Mouse (Mus musculus): ENCODE measurements around the gene Trabd2b.
A peak's percentile ranks its signal among the peaks of the same experiment; 100 is the strongest.

The Trabd2b gene

GRCm38 (mm10) chr4:114399821-114400220, 6.7 kb upstream of the Trabd2b start:
- peak; percentile 39 for DNase-seq (ENCODE audit: low spot score)

DNA sequence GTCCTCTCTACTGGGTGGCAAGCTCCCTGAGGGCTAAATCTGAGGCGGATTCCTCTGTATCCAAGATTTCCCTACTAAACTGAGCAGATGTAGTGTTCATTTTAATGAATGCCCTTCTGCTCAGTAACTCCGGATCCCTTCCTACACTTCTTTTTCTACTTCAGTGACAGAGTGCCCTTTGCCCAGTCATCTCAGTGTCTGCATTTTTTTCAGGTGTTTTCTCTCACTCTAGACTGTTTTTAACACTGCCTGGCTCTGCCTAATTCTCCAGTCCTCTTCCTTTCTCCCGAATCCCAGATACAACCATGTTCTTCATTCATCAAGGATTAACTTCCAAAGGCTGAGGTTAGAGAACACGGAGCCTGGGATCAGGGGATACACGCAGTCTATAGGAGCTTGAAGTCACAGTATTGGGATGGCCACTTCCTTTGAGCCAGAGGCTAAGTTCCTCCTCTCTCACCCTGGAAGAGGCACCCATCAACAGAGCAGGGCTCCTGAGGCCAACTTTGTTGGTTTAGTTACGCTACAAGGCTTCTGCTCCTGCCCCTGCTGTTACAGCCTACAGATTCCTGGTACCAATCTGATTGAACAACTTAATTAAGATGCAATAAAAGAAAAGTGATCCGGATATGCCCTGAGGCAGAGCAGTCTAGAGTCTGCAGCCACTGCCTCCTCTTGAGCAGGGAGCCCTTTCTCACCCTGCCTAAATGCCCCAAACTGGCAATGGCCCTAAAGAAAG, 4.4 kb upstream of the Trabd2b start:
- DNase-seq (ENCODE audit: low spot score) = no peak

- DNase-seq (ENCODE audit: low spot score) = peak; percentile 62
Observed at GRCm38 (mm10) chr4:114405682-114406354, 706 bp upstream of the Trabd2b start.

DNA sequence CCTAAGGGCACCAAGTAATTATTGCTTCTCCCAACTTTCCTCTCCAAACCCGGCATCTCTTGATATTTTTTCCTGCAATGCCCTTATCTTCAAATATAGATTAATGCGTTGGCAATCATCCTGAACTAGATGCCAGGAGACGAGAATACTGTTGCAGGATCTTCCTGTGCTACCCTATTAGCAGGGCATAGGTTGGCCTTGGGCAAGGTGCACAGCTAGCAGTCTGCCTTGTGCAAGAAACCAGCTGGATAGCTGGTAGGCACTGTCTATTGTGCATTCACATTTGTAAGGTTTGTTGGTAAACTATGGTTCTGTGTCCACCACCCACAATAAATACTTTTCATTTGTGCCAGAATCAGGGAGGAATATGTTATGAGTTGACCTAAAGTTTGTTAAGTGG, 992 bp downstream of the Trabd2b start:
- DNase-seq (ENCODE audit: low spot score) = no peak

DNA sequence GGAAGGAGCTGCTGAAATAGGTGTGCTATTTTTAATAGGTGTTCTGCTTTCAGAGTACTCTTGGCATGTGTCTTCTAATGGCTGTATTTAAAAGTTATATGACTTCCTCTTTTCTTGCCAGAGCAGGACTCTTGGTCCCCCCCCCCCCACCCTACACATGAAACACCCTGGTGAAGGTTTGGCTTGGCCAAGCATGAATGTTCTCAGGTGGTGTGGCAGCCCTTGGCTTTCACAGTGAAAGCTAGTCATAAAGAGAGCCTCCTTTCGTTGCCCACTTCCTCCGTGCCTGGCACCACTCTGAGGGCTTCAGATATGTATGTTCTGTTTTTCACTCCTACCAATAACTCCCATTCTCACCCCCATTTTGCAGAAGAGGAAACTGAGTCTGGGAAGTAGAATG, 1.8 kb downstream of the Trabd2b start:
- no peak for DNase-seq (ENCODE audit: low spot score)

DNA sequence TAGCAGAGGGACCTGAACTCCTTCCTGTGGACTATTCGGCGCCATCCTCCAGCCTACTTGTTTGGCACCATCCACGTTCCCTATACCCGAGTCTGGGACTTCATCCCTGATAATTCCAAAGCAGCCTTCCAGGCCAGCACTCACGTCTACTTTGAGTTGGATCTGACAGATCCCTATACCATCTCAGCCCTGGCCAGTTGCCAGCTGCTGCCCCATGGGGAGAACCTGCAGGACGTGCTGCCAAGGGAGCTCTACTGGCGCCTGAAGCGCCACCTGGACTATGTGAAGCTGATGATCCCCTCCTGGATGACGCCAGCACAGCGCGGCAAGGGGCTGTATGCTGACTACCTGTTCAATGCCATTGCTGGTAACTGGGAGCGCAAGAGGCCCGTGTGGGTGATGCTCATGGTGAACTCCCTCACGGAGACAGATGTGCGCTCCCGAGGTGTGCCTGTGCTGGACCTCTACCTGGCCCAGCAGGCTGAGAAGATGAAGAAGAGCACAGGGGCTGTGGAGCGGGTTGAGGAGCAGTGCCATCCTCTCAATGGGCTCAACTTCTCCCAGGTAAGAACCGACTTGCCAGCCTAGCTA, 2.5 kb downstream of the Trabd2b start:
- DNase-seq (ENCODE audit: low spot score) = no peak

- DNase-seq (ENCODE audit: low spot score) = no peak
Observed at GRCm38 (mm10) chr4:114409511-114409910, 3.0 kb downstream of the Trabd2b start.

DNA sequence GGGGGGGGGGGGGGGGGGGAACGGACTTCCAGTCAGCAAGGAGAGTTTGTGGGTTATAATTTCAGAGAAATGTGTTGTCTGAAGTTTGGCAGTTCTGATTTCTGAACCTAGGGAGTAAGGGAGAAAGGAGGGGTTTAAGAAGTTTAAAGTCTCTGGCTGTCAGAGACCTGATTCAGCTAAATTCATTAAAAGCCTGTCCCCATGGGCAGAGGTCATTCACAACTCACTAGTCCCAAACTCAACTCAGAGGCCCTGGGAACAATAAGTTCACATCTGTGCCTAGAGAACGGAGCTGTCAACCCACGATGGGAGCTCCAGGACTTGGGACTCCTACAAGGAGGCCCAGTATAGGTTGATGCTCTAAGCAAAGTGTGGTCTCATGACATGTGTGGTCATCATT, 3.5 kb downstream of the Trabd2b start:
- DNase-seq (ENCODE audit: low spot score) = no peak

- DNase-seq (ENCODE audit: low spot score) = no peak
Observed at GRCm38 (mm10) chr4:114410443-114410842, 3.9 kb downstream of the Trabd2b start.

GRCm38 (mm10) chr4:114410958-114411661, 4.6 kb downstream of the Trabd2b start:
- DNase-seq (ENCODE audit: low spot score) = no peak

GRCm38 (mm10) chr4:114411846-114412390, 5.4 kb downstream of the Trabd2b start:
- DNase-seq (ENCODE audit: low spot score) = no peak

DNA sequence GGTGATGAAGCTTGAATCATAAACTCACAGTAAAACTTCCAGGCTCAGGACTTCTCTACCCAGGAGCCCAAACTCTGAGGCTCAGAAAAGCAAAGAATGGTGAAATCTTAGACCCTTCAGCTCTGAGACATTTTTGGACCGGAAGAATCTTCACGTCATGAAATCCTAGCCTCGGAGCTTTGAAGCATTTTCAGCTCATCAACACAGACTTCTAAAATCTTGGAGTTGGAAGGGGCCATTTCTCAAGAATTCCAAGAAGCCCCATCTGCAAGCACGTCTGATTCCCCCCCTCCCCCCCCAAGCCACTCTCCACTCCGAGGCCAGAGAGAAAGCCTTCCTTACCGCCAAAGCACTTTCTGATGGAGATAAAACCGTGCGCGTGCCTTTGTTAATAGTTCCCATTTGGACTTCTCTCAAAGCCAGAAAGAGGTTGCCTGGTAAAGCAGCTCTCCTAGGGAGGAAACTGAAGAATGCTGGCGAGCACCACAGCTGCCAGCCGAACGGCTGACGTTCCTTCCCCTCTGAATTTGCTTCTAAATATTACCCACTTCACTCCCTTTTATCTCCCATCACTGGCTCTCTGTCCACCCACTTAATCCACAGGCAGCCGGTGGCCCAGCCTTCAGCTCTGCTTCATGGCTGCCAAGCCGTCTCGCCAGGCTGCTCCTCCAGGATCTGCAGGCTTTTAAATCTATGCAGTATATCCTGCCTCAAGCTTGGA, 9.6 kb downstream of the Trabd2b start:
- peak; percentile 16 for DNase-seq (ENCODE audit: low spot score)

DNA sequence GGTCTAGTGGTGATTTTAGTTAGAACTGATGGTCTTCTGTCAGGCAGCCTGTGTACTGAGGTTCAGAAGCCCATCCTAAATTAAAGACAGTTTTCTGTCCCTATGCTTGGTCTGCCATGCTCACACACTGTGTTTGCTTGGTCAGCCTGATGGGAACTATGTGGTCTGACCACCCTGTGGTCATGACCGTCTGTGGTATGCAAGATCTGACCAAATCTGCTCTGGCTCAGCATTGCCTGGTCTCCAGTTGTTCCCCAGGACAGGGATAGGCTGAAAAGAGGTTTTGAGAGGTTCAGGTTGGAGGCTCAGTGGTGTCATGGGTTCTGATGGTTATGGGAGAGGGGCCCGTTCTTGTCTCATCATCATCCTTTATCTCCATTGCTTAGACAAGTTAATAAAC, 13.6 kb downstream of the Trabd2b start:
- no peak for DNase-seq (ENCODE audit: low spot score)

- DNase-seq (ENCODE audit: low spot score) = no peak
Observed at GRCm38 (mm10) chr4:114423084-114423483, 16.6 kb downstream of the Trabd2b start.

DNA sequence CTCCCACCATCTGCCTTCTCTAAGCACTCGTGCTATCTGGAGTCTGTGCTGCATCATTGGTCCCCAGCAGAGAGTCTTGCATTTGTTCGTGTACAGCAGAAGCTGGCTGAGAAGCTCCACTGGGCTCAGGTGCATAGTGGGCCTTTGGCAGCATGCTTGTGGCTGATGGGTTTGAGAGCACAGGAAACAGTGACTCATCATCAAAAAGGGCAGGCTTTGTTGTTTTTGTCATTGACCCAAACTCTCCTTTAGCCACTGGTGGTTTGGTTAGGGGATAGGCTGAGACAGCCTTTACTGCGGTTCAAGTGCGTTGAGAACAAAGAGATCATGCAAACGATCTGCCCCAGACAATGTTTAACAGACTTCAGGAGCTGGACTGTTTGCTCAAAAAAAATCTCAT, 19.3 kb downstream of the Trabd2b start:
- no peak for DNase-seq (ENCODE audit: low spot score)

DNA sequence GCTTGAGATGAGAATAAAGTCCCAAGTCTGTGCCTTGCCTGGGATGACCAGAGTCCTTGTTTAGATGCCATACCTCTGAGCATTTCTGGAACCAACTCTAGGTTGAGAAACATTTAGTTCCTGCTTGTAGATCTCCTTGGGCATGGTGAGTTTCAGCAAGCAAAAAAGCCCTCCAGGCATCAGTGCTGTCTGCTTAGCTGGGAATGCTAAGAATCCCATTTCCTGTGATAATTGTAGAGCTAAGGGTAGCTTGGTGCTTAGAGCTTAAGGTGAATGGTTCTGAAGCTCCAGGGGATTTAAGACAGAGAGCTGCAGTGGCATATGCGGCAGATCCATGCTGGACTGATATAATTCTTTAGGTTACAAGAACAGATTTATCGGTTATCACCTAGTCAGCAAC, 26.2 kb downstream of the Trabd2b start:
- DNase-seq (ENCODE audit: low spot score) = no peak

DNA sequence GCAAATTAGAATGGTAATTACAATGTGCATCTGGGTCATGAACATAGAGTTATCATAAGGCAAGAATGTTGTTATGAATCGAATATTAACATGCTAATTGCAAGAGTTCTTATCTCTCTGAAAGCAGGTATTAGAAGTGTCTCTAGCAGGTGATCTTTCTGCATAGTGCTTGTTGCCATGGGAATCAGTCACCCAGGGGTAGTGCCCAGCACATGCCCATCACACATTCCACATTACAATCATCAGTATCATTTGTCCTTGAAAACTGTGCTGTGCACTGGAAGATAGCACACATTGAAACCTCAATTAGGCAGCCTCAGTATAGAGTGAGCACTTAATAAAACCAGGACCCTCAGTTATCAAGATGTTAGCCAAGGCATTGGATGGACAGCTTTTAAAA, 26.9 kb downstream of the Trabd2b start:
- DNase-seq (ENCODE audit: low spot score) = no peak

DNA sequence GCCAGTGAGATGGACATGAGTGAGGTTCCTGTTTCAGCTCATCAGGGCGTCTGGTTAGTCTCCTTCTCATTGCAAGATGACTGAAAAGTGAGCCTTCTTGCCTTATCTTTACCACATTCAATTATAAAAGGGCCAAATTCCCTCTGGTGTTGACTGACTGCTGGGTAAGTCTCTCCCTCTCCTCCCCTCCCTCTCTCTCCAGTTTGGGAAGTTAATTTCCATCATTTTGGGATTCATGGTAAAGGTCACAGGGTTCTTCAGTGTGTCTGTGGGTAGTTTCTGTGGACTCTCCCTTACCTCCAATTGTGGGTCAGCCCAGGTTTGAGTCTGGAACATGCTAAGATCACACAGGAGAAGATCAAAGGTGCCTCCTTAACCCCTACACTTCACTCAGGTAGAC, 28.2 kb downstream of the Trabd2b start:
- DNase-seq (ENCODE audit: low spot score) = no peak

- no peak for DNase-seq (ENCODE audit: low spot score)
Observed at GRCm38 (mm10) chr4:114435381-114435780, 28.9 kb downstream of the Trabd2b start.

- no peak for DNase-seq (ENCODE audit: low spot score)
Observed at GRCm38 (mm10) chr4:114438764-114439163, 32.2 kb downstream of the Trabd2b start.

GRCm38 (mm10) chr4:114442186-114442585, 35.7 kb downstream of the Trabd2b start:
- no peak for DNase-seq (ENCODE audit: low spot score)

DNA sequence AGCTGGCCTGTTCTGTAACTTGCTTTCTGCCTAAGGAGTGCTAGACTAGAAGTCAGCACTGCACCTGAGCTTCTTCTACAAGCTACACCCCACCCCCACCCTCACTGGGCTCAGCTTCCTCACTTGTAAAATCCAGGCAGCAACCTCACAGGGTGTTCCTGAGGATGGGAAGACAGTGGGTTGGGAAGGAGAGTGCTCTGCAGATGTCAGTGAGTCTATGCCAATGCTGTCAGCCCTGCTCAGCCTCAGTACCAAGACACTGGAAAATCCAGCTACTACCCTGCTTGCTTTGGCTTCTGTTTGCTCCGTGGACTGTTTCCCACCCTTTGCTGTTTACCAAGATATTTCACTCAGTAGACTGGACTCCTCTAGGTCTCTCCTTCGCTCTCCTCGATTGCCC, 36.1 kb downstream of the Trabd2b start:
- DNase-seq (ENCODE audit: low spot score) = no peak
